Mouse (Mus musculus): Measurements from ENCODE around the gene Ffar3. TPM values are rescaled to one million over a fixed set of nuclear protein-coding genes. Genes with fewer than 3 reads are reported as not detected.

The Ffar3 gene
- total RNA-seq, 2 experiments from 2014 or later = not detected

Other genes starting within 250 kb of the Ffar3 start
- gene Upk1a, start 243.3 kb downstream of the Ffar3 start, total RNA-seq (2021) = under 1 TPM in 1 of 2 experiments, not detected in 1; 0.26 TPM
- 1,000 to 10,000 TPM; 4,470 to 4,611 TPM for gene Cox6b1, start 230.0 kb downstream of the Ffar3 start, total RNA-seq (2021)
- not detected for gene Etv2, start 220.3 kb downstream of the Ffar3 start, total RNA-seq (2021)
- gene Rbm42, start 205.9 kb downstream of the Ffar3 start, total RNA-seq (2021) = 10 to 100 TPM; 46.0 to 49.1 TPM
- 1 to 10 TPM; 4.4 to 6.2 TPM for gene Haus5, start 191.2 kb downstream of the Ffar3 start, total RNA-seq (2021)
- under 1 TPM; 0.40 to 0.67 TPM for gene Pmis2, start 184.6 kb downstream of the Ffar3 start, total RNA-seq (2021)
- gene 2200002J24Rik, start 157.3 kb downstream of the Ffar3 start, total RNA-seq (2021) = not detected
- gene Atp4a, start 144.0 kb downstream of the Ffar3 start, total RNA-seq (2021) = under 1 TPM in 1 of 2 experiments, not detected in 1; 0.51 TPM
- gene Tmem147, start 126.6 kb downstream of the Ffar3 start, total RNA-seq (2021) = 100 to 1,000 TPM; 238 to 252 TPM
- gene Gapdhs, start 112.5 kb downstream of the Ffar3 start, total RNA-seq (2021) = not detected
- 1 to 10 TPM; 2.1 to 3.7 TPM for gene Sbsn, start 104.7 kb downstream of the Ffar3 start, total RNA-seq (2021)
- gene Dmkn, start 92.4 kb downstream of the Ffar3 start, total RNA-seq (2021) = 1 to 10 TPM; 1.0 to 3.5 TPM
- not detected for gene Krtdap, start 68.3 kb downstream of the Ffar3 start, total RNA-seq (2021)
- gene Ffar2, start 32.4 kb downstream of the Ffar3 start, total RNA-seq (2021) = under 1 TPM; 0.23 to 0.35 TPM
- under 1 TPM in 1 of 2 experiments, not detected in 1; 0.13 TPM for gene Ffar1, start 5.4 kb upstream of the Ffar3 start, total RNA-seq (2021)
- gene Cd22, start 24.2 kb upstream of the Ffar3 start, total RNA-seq (2021) = 1 to 10 TPM in 1 of 2 experiments, under 1 TPM in 1; 0.35 to 6.6 TPM
- gene Mag, start 58.7 kb upstream of the Ffar3 start, total RNA-seq (2021) = under 1 TPM in 1 of 2 experiments, not detected in 1; 0.15 TPM
- gene Hamp2, start 68.5 kb upstream of the Ffar3 start, total RNA-seq (2021) = 1 to 10 TPM; 5.6 to 7.0 TPM
- 10 to 100 TPM; 12.3 to 17.5 TPM for gene Hamp, start 87.9 kb upstream of the Ffar3 start, total RNA-seq (2021)
- gene Usf2, start 100.6 kb upstream of the Ffar3 start, total RNA-seq (2021) = 100 to 1,000 TPM in 1 of 2 experiments, 10 to 100 TPM in 1; 99.4 to 112 TPM
- 1 to 10 TPM; 4.2 to 5.2 TPM for gene Lsr, start 117.3 kb upstream of the Ffar3 start, total RNA-seq (2021)
- not detected for gene Fam187b, start 117.6 kb upstream of the Ffar3 start, total RNA-seq (2021)
- 10 to 100 TPM; 21.7 to 31.7 TPM for gene Fxyd5, start 186.3 kb upstream of the Ffar3 start, total RNA-seq (2021)
- gene Fxyd7, start 195.3 kb upstream of the Ffar3 start, total RNA-seq (2021) = under 1 TPM; 0.40 to 0.59 TPM
- gene Fxyd1, start 201.0 kb upstream of the Ffar3 start, total RNA-seq (2021) = 100 to 1,000 TPM; 861 to 937 TPM
- 1 to 10 TPM; 2.1 to 4.1 TPM for gene Lgi4, start 203.2 kb upstream of the Ffar3 start, total RNA-seq (2021)
- 1 to 10 TPM in 1 of 2 experiments, under 1 TPM in 1; 0.87 to 2.5 TPM for gene Fxyd3, start 220.5 kb upstream of the Ffar3 start, total RNA-seq (2021)

Data from heart, adult 18-20 months (tissue).